Mouse (Mus musculus): Measurements from ENCODE around the gene Acap3.

The Acap3 gene

GRCm38 (mm10) chr4:155891551-155892001 is at the start of gene Acap3, which contains the start of gene Pusl1:
TSS of gene Acap3 (plus strand) at chr4:155891822.
TSS of gene Pusl1 (minus strand) at chr4:155891781.
- peak; percentile 98 for DNase-seq

GRCm38 (mm10) chr4:155843231-155843630 is 48.4 kb upstream of the Acap3 start:
- no peak for DNase-seq

GRCm38 (mm10) chr4:155846871-155847578 is 44.6 kb upstream of the Acap3 start, which contains the start of gene Dvl1:
TSS of gene Dvl1 (plus strand) at chr4:155847402.
- peak; percentile 97 for DNase-seq

- DNase-seq = peak; percentile 64
Measured at GRCm38 (mm10) chr4:155847591-155848352, 43.9 kb upstream of the Acap3 start.

GRCm38 (mm10) chr4:155848434-155849095 is 43.1 kb upstream of the Acap3 start:
- DNase-seq = no peak

GRCm38 (mm10) chr4:155849391-155849790 is 42.2 kb upstream of the Acap3 start:
- DNase-seq = no peak

GRCm38 (mm10) chr4:155849792-155850451 is 41.7 kb upstream of the Acap3 start:
- no peak for DNase-seq

GRCm38 (mm10) chr4:155851368-155851767 is 40.3 kb upstream of the Acap3 start:
- DNase-seq = no peak

- DNase-seq = no peak
Measured at GRCm38 (mm10) chr4:155851951-155852411, 39.6 kb upstream of the Acap3 start.

- no peak for DNase-seq
Measured at GRCm38 (mm10) chr4:155853421-155853820, 38.2 kb upstream of the Acap3 start.

- no peak for DNase-seq
Measured at GRCm38 (mm10) chr4:155854991-155855390, 36.6 kb upstream of the Acap3 start.

GRCm38 (mm10) chr4:155856071-155856470 is 35.6 kb upstream of the Acap3 start:
- no peak for DNase-seq

GRCm38 (mm10) chr4:155856881-155857280 is 34.7 kb upstream of the Acap3 start:
- no peak for DNase-seq

- DNase-seq = peak; percentile 49
Measured at GRCm38 (mm10) chr4:155859318-155859717, 32.3 kb upstream of the Acap3 start.

GRCm38 (mm10) chr4:155861787-155862186 is 29.8 kb upstream of the Acap3 start:
- DNase-seq = no peak

GRCm38 (mm10) chr4:155863001-155863400 is 28.6 kb upstream of the Acap3 start, which contains the start of gene Tas1r3:
TSS of gene Tas1r3 (minus strand) at chr4:155863362.
- no peak for DNase-seq

- no peak for DNase-seq
Measured at GRCm38 (mm10) chr4:155868614-155869298, 22.9 kb upstream of the Acap3 start.

GRCm38 (mm10) chr4:155869317-155870033 is 22.1 kb upstream of the Acap3 start, which contains the start of the genes Cptp and Ints11:
TSS of gene Cptp (minus strand) at chr4:155869440.
TSS of gene Ints11 (plus strand) at chr4:155869546.
- peak; percentile 97 for DNase-seq

- DNase-seq = no peak
Measured at GRCm38 (mm10) chr4:155871404-155871803, 20.2 kb upstream of the Acap3 start.

- no peak for DNase-seq
Measured at GRCm38 (mm10) chr4:155883587-155883986, 8.0 kb upstream of the Acap3 start.

GRCm38 (mm10) chr4:155886330-155886729 is 5.3 kb upstream of the Acap3 start:
- DNase-seq = no peak

All from thymus, postnatal 25 days (tissue).